Mouse (Mus musculus) left cerebral cortex, postnatal 10 days (tissue): ENCODE data around the gene Ccdc189. TPM values are rescaled to one million over a fixed set of nuclear protein-coding genes. Genes with fewer than 3 reads are reported as not detected.

Source experiments
- DNase-seq, 2 experiments: peaks; one replicate each; pipeline ENCODE4 v3.0.0; 2021 to 2022; ENCODE audit warnings: low spot score in 2 of 2, mixed read lengths in 1 of 2; ENCODE audit errors: extremely low spot score in 1 of 2
- intact Hi-C: fragments of 180-260 bp; cut with DNase I; formaldehyde crosslinking; loops from one replicate; pipeline ENCODE4 v1.15.1; 2025
- total RNA-seq, 2 experiments: library from RNA; stranded (reverse); gene quantifications; 2 replicates each; pipeline ENCODE4 v1.2.3; 2021

The Ccdc189 gene
- total RNA-seq, 2 experiments from 2014 or later, result 8.1 to 8.3 TPM

DNA sequence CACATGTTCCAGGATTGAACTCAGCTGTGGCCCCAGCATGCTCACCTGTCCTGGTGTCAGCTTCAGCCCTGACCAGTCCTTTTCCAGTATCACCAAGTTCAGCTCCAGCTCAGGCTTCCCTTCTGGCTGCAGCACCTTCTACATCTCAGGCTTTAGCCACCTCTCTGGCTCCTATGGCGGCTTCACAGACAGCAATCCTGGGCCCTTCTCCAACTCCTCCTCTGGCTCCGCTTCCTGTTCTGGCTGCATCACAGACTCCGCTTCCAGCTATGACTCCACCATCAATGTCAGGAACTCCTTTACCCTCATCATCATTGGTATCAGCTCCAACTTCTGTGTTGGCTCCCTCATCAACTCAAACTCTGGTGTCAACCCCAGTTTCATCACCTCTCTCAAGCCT, 46.7 kb downstream of the Ccdc189 start:
- DNase-seq, result no peak
- intact Hi-C loops, result no loop called here

Other genes with a start within 250 kb of the Ccdc189 start
- 10 to 100 TPM; 13.2 to 14.2 TPM for gene Zfp768, start 243.0 kb downstream of the Ccdc189 start, total RNA-seq
- gene Zfp747, start 212.5 kb downstream of the Ccdc189 start, total RNA-seq, result 1 to 10 TPM; 7.2 to 7.8 TPM
- gene 9130019O22Rik, start 201.4 kb downstream of the Ccdc189 start, total RNA-seq, result 1 to 10 TPM; 2.8 to 3.1 TPM
- gene E430018J23Rik, start 195.0 kb downstream of the Ccdc189 start, total RNA-seq, result 1 to 10 TPM; 6.1 to 6.6 TPM
- 1 to 10 TPM; 3.6 to 4.7 TPM for gene Zfp764, start 181.8 kb downstream of the Ccdc189 start, total RNA-seq
- gene Zfp688, start 166.5 kb downstream of the Ccdc189 start, total RNA-seq, result 10 to 100 TPM; 11.4 to 14.1 TPM
- 1 to 10 TPM; 6.3 to 6.8 TPM for gene Zfp689, start 139.4 kb downstream of the Ccdc189 start, total RNA-seq
- gene Prr14, start 129.0 kb downstream of the Ccdc189 start, total RNA-seq, result 10 to 100 TPM; 31.9 to 33.1 TPM
- 10 to 100 TPM; 58.5 to 60.3 TPM for gene Fbrs, start 109.4 kb downstream of the Ccdc189 start, total RNA-seq
- gene Srcap, start 76.6 kb downstream of the Ccdc189 start, total RNA-seq, result 100 to 1,000 TPM; 101 to 108 TPM
- gene Gm42715, start 69.0 kb downstream of the Ccdc189 start, total RNA-seq, result 1 to 10 TPM; 8.6 to 8.7 TPM
- gene Tmem265, start 27.2 kb downstream of the Ccdc189 start, total RNA-seq, result 1 to 10 TPM; 1.8 to 4.9 TPM
- gene Phkg2, start 15.3 kb downstream of the Ccdc189 start, total RNA-seq, result 10 to 100 TPM; 71.4 to 76.7 TPM
- 10 to 100 TPM; 63.8 to 64.1 TPM for gene Rnf40, start 172 bp upstream of the Ccdc189 start, total RNA-seq
- gene Zfp629, start 27.2 kb upstream of the Ccdc189 start, total RNA-seq, result 10 to 100 TPM; 22.3 to 29.8 TPM
- gene Bcl7c, start 120.3 kb upstream of the Ccdc189 start, total RNA-seq, result 10 to 100 TPM; 55.1 to 55.9 TPM
- gene Ctf1, start 124.1 kb upstream of the Ccdc189 start, total RNA-seq, result 1 to 10 TPM; 2.9 to 4.5 TPM
- gene Ctf2, start 143.6 kb upstream of the Ccdc189 start, total RNA-seq, result not detected
- 100 to 1,000 TPM in 1 of 2 experiments, 10 to 100 TPM in 1; 99.3 to 107 TPM for gene Fbxl19, start 155.9 kb upstream of the Ccdc189 start, total RNA-seq
- gene Orai3, start 181.2 kb upstream of the Ccdc189 start, total RNA-seq, result 10 to 100 TPM; 17.4 to 19.6 TPM
- 10 to 100 TPM; 35.0 to 40.9 TPM for gene Setd1a, start 188.1 kb upstream of the Ccdc189 start, total RNA-seq
- gene Gm49388, start 197.0 kb upstream of the Ccdc189 start, total RNA-seq, result 1 to 10 TPM; 3.0 to 4.7 TPM
- 1 to 10 TPM; 2.4 to 4.5 TPM for gene Hsd3b7, start 212.0 kb upstream of the Ccdc189 start, total RNA-seq
- gene Stx4a, start 235.7 kb upstream of the Ccdc189 start, total RNA-seq, result 10 to 100 TPM; 48.0 to 52.9 TPM
- 100 to 1,000 TPM; 340 to 347 TPM for gene Stx1b, start 236.0 kb upstream of the Ccdc189 start, total RNA-seq